Mouse (Mus musculus): ENCODE measurements at regions not wholly inside any gene's neighbourhood (a gene's known extent, or its start where the extent isn't known, plus 50 kb on each side); places are given as distances from the start of the nearest gene placed in this dataset. TPM values are rescaled to one million over a fixed set of nuclear protein-coding genes. Genes with fewer than 3 reads are reported as not detected.

DNA sequence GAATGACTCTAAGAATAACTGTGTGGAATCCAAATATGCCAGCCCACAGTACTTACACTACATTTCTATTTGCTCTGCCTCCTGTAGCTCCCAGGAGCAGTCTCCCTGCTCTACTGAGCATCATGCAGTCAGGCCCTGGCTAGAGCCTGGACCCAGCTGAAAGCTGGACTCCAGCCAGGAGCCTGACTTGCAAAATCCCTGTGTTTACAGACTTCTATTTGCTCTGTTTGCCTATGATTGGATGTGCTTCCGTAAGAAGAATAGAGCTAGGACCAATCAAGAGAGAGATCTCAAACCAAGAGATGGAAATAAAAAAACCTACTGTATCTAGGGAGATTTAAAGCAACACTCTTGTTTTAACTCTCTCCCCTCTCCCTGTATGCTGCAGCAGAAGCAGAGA lies 267.8 kb upstream of the Ndn start:
- no peaks in the 10 kb centered on the region for H3K9me3 ChIP-seq (ENCODE audit: control insufficient read depth, low read length)
- no peak overlapping the region for H3K4me3 ChIP-seq (replicated peaks; ENCODE audit: low read length)
- H3K27ac ChIP-seq (replicated peaks; ENCODE audit: low read depth, low read length) = no peak overlapping the region
- peak; percentile 34 for ATAC-seq (ENCODE audit: low FRiP score, low read depth)
- no peaks in the 10 kb centered on the region for H3K27me3 ChIP-seq (ENCODE audit: control insufficient read depth, insufficient read depth, low read length)
- no peak overlapping the region for H3K9ac ChIP-seq (ENCODE audit: low read depth, low read length, severe bottlenecking)
- no peak for TF ChIP-seq POLR2A (IDR thresholded peaks at IDR 0.05; ENCODE audit: borderline replicate concordance, extremely low read depth, insufficient read depth, insufficient read length)
- no peaks in the 10 kb centered on the region for H3K4me1 ChIP-seq (ENCODE audit: control insufficient read depth, insufficient read depth, low read length)
- DNase-seq (ENCODE audit: low spot score) = peak; percentile 11
- no peaks in the 10 kb centered on the region for H3K36me3 ChIP-seq (ENCODE audit: control insufficient read depth, insufficient read depth, low read length)
- H3K4me2 ChIP-seq (replicated peaks; ENCODE audit: low read depth, low read length, severe bottlenecking) = no peak overlapping the region
- WGBS = 62% methylated on average over 1 of the region's 1 CpGs

- DNase-seq (ENCODE audit: low spot score) (peak; percentile 73), ATAC-seq (ENCODE audit: low FRiP score, low read depth) (peak; percentile 92)
These were observed 261.1 kb upstream of the Ndn start for GRCm38 (mm10) chr7:62085120-62085849.

More at GRCm38 (mm10) chr7:62085120-62085849, 261.1 kb upstream of the Ndn start:
- Histone ChIP-seq H3K36me3 (ENCODE audit: control insufficient read depth, insufficient read depth, low read length) (no peaks in the 10 kb centered on the region), H3K4me1 (ENCODE audit: control insufficient read depth, insufficient read depth, low read length) (no peaks in the 10 kb centered on the region), H3K27ac (replicated peaks; ENCODE audit: low read depth, low read length) (no peak overlapping the region), H3K9me3 (ENCODE audit: control insufficient read depth, low read length) (no peaks in the 10 kb centered on the region), H3K27me3 (ENCODE audit: control insufficient read depth, insufficient read depth, low read length) (no peaks in the 10 kb centered on the region), H3K4me2 (replicated peaks; ENCODE audit: low read depth, low read length, severe bottlenecking) (no peak overlapping the region), H3K4me3 (replicated peaks; ENCODE audit: low read length) (no peak overlapping the region), H3K9ac (ENCODE audit: low read depth, low read length, severe bottlenecking) (no peak overlapping the region)
- TF ChIP-seq POLR2A (IDR thresholded peaks at IDR 0.05; ENCODE audit: borderline replicate concordance, extremely low read depth, insufficient read depth, insufficient read length) = no peak

Small RNA genes lying in the stretch of these regions (microRNA-seq; reads per million reads assigned to microRNA genes)
- gene Gm24923 = not detected
- gene Mir344-2 = not detected
- 0.92 reads per million for gene Mir344f
- gene Mir344g = not detected
- gene Mir344i = not detected

All from limb, embryonic 14.5 days (tissue).